Mouse (Mus musculus) thymus, adult 18-20 months (tissue): Measurements from ENCODE around the gene Ncam1.

Source experiments
- DNase-seq, 2 experiments: peaks; one replicate each; pipeline ENCODE4 v3.0.0; 2022; ENCODE audit warnings: mixed read lengths in 2 of 2

The Ncam1 gene

GRCm38 (mm10) chr9:49798806-49799205 lies at the start of gene Ncam1:
Gene Ncam1 (minus strand): TSS chr9:49798925.
- peak; percentile 66 to 74 for DNase-seq

- DNase-seq: no peak
Measured at GRCm38 (mm10) chr9:49834013-49834412, 35.3 kb upstream of the Ncam1 start.

GRCm38 (mm10) chr9:49827671-49828070 lies 28.9 kb upstream of the Ncam1 start:
- DNase-seq: no peak

- no peak for DNase-seq
Measured at GRCm38 (mm10) chr9:49816115-49816650, 17.5 kb upstream of the Ncam1 start.

- DNase-seq: no peak
Measured at GRCm38 (mm10) chr9:49814442-49814841, 15.7 kb upstream of the Ncam1 start.

- DNase-seq: no peak
Measured at GRCm38 (mm10) chr9:49803222-49803621, 4.5 kb upstream of the Ncam1 start.

- DNase-seq: peak; percentile 35 to 36
Measured at GRCm38 (mm10) chr9:49797821-49798571, 729 bp downstream of the Ncam1 start.

GRCm38 (mm10) chr9:49797508-49797820 lies 1.3 kb downstream of the Ncam1 start:
- no peak for DNase-seq

GRCm38 (mm10) chr9:49796618-49797507 lies 1.9 kb downstream of the Ncam1 start:
- peak; percentile 17 to 19 for DNase-seq

GRCm38 (mm10) chr9:49795881-49796280 lies 2.8 kb downstream of the Ncam1 start:
- no peak for DNase-seq

- DNase-seq: no peak
Measured at GRCm38 (mm10) chr9:49793987-49794550, 4.7 kb downstream of the Ncam1 start.

GRCm38 (mm10) chr9:49793241-49793640 lies 5.5 kb downstream of the Ncam1 start:
- DNase-seq: no peak

GRCm38 (mm10) chr9:49792646-49793045 lies 6.1 kb downstream of the Ncam1 start:
- no peak for DNase-seq

GRCm38 (mm10) chr9:49781016-49781772 lies 17.5 kb downstream of the Ncam1 start:
- no peak for DNase-seq

- no peak for DNase-seq
Measured at GRCm38 (mm10) chr9:49777015-49777637, 21.6 kb downstream of the Ncam1 start.

GRCm38 (mm10) chr9:49766634-49767033 lies 32.1 kb downstream of the Ncam1 start:
- DNase-seq: no peak

GRCm38 (mm10) chr9:49760571-49760970 lies 38.2 kb downstream of the Ncam1 start:
- no peak for DNase-seq

- no peak for DNase-seq
Measured at GRCm38 (mm10) chr9:49758436-49758835, 40.3 kb downstream of the Ncam1 start.

- no peak for DNase-seq
Measured at GRCm38 (mm10) chr9:49757986-49758385, 40.7 kb downstream of the Ncam1 start.

- DNase-seq: no peak
Measured at GRCm38 (mm10) chr9:49757582-49757981, 41.1 kb downstream of the Ncam1 start.

- DNase-seq: no peak
Measured at GRCm38 (mm10) chr9:49756725-49757124, 42.0 kb downstream of the Ncam1 start.

GRCm38 (mm10) chr9:49755214-49755613 lies 43.5 kb downstream of the Ncam1 start:
- DNase-seq: no peak
